Comparison of ENCODE assay signal across 24 mouse cellular contexts in the genomic region with DNA sequence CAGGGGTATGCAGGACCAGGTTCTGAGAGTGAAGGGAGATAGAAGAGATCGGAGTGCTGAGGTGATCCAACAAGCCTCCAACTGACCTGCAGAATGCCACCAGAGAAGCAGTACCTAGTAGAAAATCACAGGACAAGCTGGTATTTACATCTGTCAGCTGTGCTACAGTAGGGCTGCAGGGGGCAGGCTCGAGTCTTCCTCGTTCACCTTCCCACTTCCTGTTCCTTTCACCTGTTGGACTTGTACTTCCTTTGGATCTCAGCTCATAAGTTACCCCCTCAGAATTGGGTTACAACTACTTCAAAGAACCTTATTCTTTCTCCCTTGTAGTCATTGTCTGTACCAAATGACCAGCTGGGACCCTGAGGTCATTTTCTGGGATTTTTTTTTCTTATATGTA. TPM values are rescaled to one million over a fixed set of nuclear protein-coding genes. Genes with fewer than 3 reads are reported as not detected.
A peak's percentile ranks its signal among the peaks of the same experiment; 100 is the strongest.
DNase-seq lines count a peak whose midpoint lies in the region; ATAC-seq and TF ChIP-seq lines count a peak whose summit lies in the region.
"Had no signal": no experiment of that assay in that cellular context is flagged by ENCODE, and none has a peak within 500 bp of the region (broad histone marks: within the 10 kb centered on the region; RNA-seq: fewer than 3 reads in every experiment).

No protein-coding gene starts in this region.

- H3K4me1 ChIP-seq in kidney, postnatal 0 days (replicated peaks; ENCODE audit: insufficient read depth, low read length), result no peaks in the 10 kb centered on the region
- H3K4me1 ChIP-seq in kidney, embryonic 16.5 days (ENCODE audit: insufficient read depth, low read length), result peaks cover 5% of the 10 kb centered on the region; the same call in 1 of the 2 replicates
- no peaks in the 10 kb centered on the region for H3K4me1 ChIP-seq in intestine, embryonic 15.5 days (replicated peaks)
- no peaks in the 10 kb centered on the region for H3K4me1 ChIP-seq in hindbrain, embryonic 10.5 days (replicated peaks)
- H3K4me1 ChIP-seq: embryonic facial prominence, embryonic 10.5 days; limb, embryonic 13.5 days; liver, embryonic 13.5 days had no signal

- H3K4me3 ChIP-seq in kidney, postnatal 0 days (replicated peaks; ENCODE audit: low read depth, low read length), result no peak overlapping the region
- H3K4me3 ChIP-seq in kidney, embryonic 16.5 days (ENCODE audit: low read length), result no peak overlapping the region
- no peak overlapping the region for H3K4me3 ChIP-seq in intestine, embryonic 15.5 days (replicated peaks)
- H3K4me3 ChIP-seq in hindbrain, embryonic 10.5 days, result no peak overlapping the region
- H3K4me3 ChIP-seq: embryonic facial prominence, embryonic 10.5 days; forebrain, embryonic 15.5 days; limb, embryonic 13.5 days; liver, embryonic 13.5 days had no signal

- no peak for DNase-seq in kidney, postnatal 0 days (ENCODE audit: low spot score)
- DNase-seq in thymus, postnatal 14 days, result peak; percentile 9
- no peak for DNase-seq in thymus, postnatal 10 days (ENCODE audit: low spot score in 2 of 2)
- peak; percentile 25 for DNase-seq in ES-CJ7 (ENCODE audit: low read depth, low spot score)
- no peak for DNase-seq in hindbrain, embryonic 10.5 days (ENCODE audit: low spot score)
- DNase-seq: adrenal gland, adult 8-10 months; cerebellum, adult 11-12 months; cerebellum, postnatal 10 days; gastrocnemius, postnatal 10 days; heart, adult 11 months; kidney, adult 11 months; kidney, postnatal 14 days; layer of hippocampus, postnatal 36 days; liver, embryonic 13.5 days; right cerebral cortex, postnatal 14 days had no signal

- WGBS in kidney, postnatal 0 days, result 80% methylated on average over 3 of the region's 3 CpGs
- 77% methylated on average over 3 of the region's 3 CpGs for WGBS in kidney, embryonic 16.5 days
- 69% methylated on average over 3 of the region's 3 CpGs for whole genome bisulfite sequencing in intestine, embryonic 15.5 days
- 80% methylated on average over 3 of the region's 3 CpGs for WGBS in hindbrain, embryonic 10.5 days

- no peak for ATAC-seq in kidney, postnatal 0 days (replicated peaks; ENCODE audit: low FRiP score, low read depth)
- ATAC-seq in kidney, embryonic 16.5 days (ENCODE audit: low FRiP score, low TSS enrichment), result no peak
- ATAC-seq in intestine, embryonic 15.5 days, result no peak
- ATAC-seq: activated CD4-positive, CD25-positive, alpha-beta regulatory T cell, adult 4 months; hindbrain, postnatal 0 days had no signal

- no peak overlapping the region for H3K27ac ChIP-seq in kidney, postnatal 0 days
- H3K27ac ChIP-seq in kidney, embryonic 16.5 days (ENCODE audit: low read length), result no peak overlapping the region
- H3K27ac ChIP-seq in intestine, embryonic 15.5 days, result no peak overlapping the region
- H3K27ac ChIP-seq in hindbrain, embryonic 10.5 days, result no peak overlapping the region
- H3K27ac ChIP-seq: embryonic facial prominence, embryonic 10.5 days; forebrain, embryonic 15.5 days; hindbrain, postnatal 0 days; limb, embryonic 13.5 days; liver, embryonic 13.5 days had no signal

- H3K27me3 ChIP-seq in kidney, postnatal 0 days (ENCODE audit: insufficient read depth, low read length), result no peaks in the 10 kb centered on the region
- H3K27me3 ChIP-seq in kidney, embryonic 16.5 days (ENCODE audit: insufficient read depth, low read length), result no peaks in the 10 kb centered on the region
- H3K27me3 ChIP-seq in intestine, embryonic 15.5 days (replicated peaks), result no peaks in the 10 kb centered on the region
- H3K27me3 ChIP-seq in hindbrain, embryonic 10.5 days (ENCODE audit: insufficient read depth, poor library complexity, severe bottlenecking), result no peaks in the 10 kb centered on the region
- H3K27me3 ChIP-seq: forebrain, embryonic 15.5 days; limb, embryonic 13.5 days; liver, embryonic 13.5 days had no signal

- H3K4me2 ChIP-seq in kidney, postnatal 0 days (ENCODE audit: low read length), result no peak overlapping the region
- H3K4me2 ChIP-seq in kidney, embryonic 16.5 days (replicated peaks; ENCODE audit: low read depth, low read length), result no peak overlapping the region
- H3K4me2 ChIP-seq in intestine, embryonic 15.5 days (replicated peaks), result no peak overlapping the region
- H3K4me2 ChIP-seq: forebrain, embryonic 15.5 days; heart, embryonic 11.5 days; limb, embryonic 13.5 days; liver, embryonic 13.5 days; midbrain, embryonic 11.5 days had no signal

- no peak overlapping the region for H3K9ac ChIP-seq in kidney, postnatal 0 days (ENCODE audit: low read depth, low read length)
- no peak overlapping the region for H3K9ac ChIP-seq in kidney, embryonic 16.5 days (replicated peaks; ENCODE audit: low read length)
- no peak overlapping the region for H3K9ac ChIP-seq in intestine, embryonic 15.5 days
- H3K9ac ChIP-seq: forebrain, embryonic 15.5 days; limb, embryonic 13.5 days; liver, embryonic 13.5 days had no signal

- H3K36me3 ChIP-seq in kidney, postnatal 0 days (ENCODE audit: insufficient read depth, low read length), result no peaks in the 10 kb centered on the region
- H3K36me3 ChIP-seq in kidney, embryonic 16.5 days (ENCODE audit: insufficient read depth, low read length), result no peaks in the 10 kb centered on the region
- no peaks in the 10 kb centered on the region for H3K36me3 ChIP-seq in intestine, embryonic 15.5 days
- H3K36me3 ChIP-seq in hindbrain, embryonic 10.5 days, result no peaks in the 10 kb centered on the region
- H3K36me3 ChIP-seq: embryonic facial prominence, embryonic 10.5 days; forebrain, embryonic 15.5 days; limb, embryonic 13.5 days; liver, embryonic 13.5 days had no signal

- H3K9me3 ChIP-seq in kidney, postnatal 0 days (replicated peaks; ENCODE audit: low read length), result no peaks in the 10 kb centered on the region
- H3K9me3 ChIP-seq in kidney, embryonic 16.5 days (ENCODE audit: low read length), result no peaks in the 10 kb centered on the region
- H3K9me3 ChIP-seq in intestine, embryonic 15.5 days, result no peaks in the 10 kb centered on the region
- H3K9me3 ChIP-seq in hindbrain, embryonic 10.5 days, result no peaks in the 10 kb centered on the region
- H3K9me3 ChIP-seq: embryonic facial prominence, embryonic 10.5 days; forebrain, embryonic 15.5 days; limb, embryonic 13.5 days; liver, embryonic 13.5 days had no signal

- peak; percentile 2; the same call in 1 of the 2 replicates for TF ChIP-seq CTCF in kidney, postnatal 0 days (IDR thresholded peaks at IDR 0.05; ENCODE audit: low read depth)

RNA-seq across cellular contexts. Expression of gene Ism1, which starts 47.4 kb away (rescaled TPM):
- 3.3 and 3.4 TPM in 2 replicates for polyA plus RNA-seq in kidney, postnatal 0 days (2015; fragmentation: Nextera tagmentation; extraction: Ambion mirVana)
- polyA plus RNA-seq in kidney, embryonic 16.5 days (2015; fragmentation: Nextera tagmentation; extraction: Ambion mirVana), result 3.5 TPM in 2 replicates
- polyA plus RNA-seq in intestine, embryonic 15.5 days (2015; fragmentation: Nextera tagmentation; extraction: Ambion mirVana), result 0.54 TPM in 2 replicates
- 0.40 and 0.54 TPM in 2 replicates for polyA plus RNA-seq in hindbrain, embryonic 10.5 days (2016; fragmentation: Nextera tagmentation; extraction: Ambion mirVana)
- polyA plus RNA-seq: activated CD4-positive, CD25-positive, alpha-beta regulatory T cell, adult 4 months; liver, embryonic 13.5 days had no signal

Comparison
In these comparisons a context has a peak if more than half of its experiments do, and no peak if none do; other contexts are left out.
1. DNase-seq: peak in thymus, postnatal 14 days (single experiment) and ES-CJ7 (single experiment); none in kidney, postnatal 0 days (single experiment), thymus, postnatal 10 days (0 of 2) and hindbrain, embryonic 10.5 days (single experiment).